19 mouse cellular contexts compared by ENCODE assay signal in the genomic region with DNA sequence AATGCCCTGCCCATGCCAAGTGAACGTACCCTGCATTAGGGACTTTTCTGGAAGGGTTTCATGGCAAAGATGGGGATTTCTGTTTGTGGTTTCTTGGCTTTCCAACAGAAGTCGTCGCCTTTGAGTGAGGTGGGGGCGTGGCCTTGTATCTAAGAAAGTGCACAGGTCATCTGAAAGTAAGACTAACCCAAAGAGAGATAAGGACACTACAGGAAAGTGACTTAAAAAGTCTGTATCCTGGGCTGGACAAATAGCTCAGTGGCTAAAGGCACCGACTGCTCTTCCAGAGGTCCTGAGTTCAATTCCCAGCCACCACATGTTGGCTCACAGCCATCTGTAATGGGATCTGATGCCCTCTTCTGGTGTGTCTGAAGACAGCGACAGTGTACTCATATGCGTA. TPM values are rescaled to one million over a fixed set of nuclear protein-coding genes. Genes with fewer than 3 reads are reported as not detected.
A peak's percentile ranks its signal among the peaks of the same experiment; 100 is the strongest.
DNase-seq lines count a peak whose midpoint lies in the region; ATAC-seq and TF ChIP-seq lines count a peak whose summit lies in the region.
"Had no signal": no experiment of that assay in that cellular context is flagged by ENCODE, and none has a peak within 500 bp of the region (broad histone marks: within the 10 kb centered on the region; RNA-seq: fewer than 3 reads in every experiment).

No protein-coding gene starts in this region.

- H3K27ac ChIP-seq in kidney, embryonic 16.5 days (ENCODE audit: low read length): peak overlapping the region; percentile 8; the same call in 1 of the 2 replicates
- H3K27ac ChIP-seq in limb, embryonic 13.5 days: peak overlapping the region; percentile 44; the same call in 1 of the 2 replicates
- H3K27ac ChIP-seq in liver, postnatal 0 days (ENCODE audit: low read depth): peak overlapping the region; percentile 91
- H3K27ac ChIP-seq: heart, embryonic 15.5 days; hindbrain, embryonic 12.5 days; neural tube, embryonic 13.5 days had no signal

- H3K4me1 ChIP-seq in kidney, embryonic 16.5 days (ENCODE audit: insufficient read depth, low read length): peaks cover 37% of the 10 kb centered on the region
- peaks cover 31% of the 10 kb centered on the region for H3K4me1 ChIP-seq in limb, embryonic 13.5 days
- H3K4me1 ChIP-seq in liver, postnatal 0 days (ENCODE audit: insufficient read depth): peaks cover 47% of the 10 kb centered on the region

- H3K27me3 ChIP-seq in kidney, embryonic 16.5 days (ENCODE audit: insufficient read depth, low read length): no peaks in the 10 kb centered on the region
- no peaks in the 10 kb centered on the region for H3K27me3 ChIP-seq in limb, embryonic 13.5 days
- no peaks in the 10 kb centered on the region for H3K27me3 ChIP-seq in liver, postnatal 0 days (ENCODE audit: insufficient read depth, low read length)
- H3K27me3 ChIP-seq: heart, embryonic 15.5 days; hindbrain, embryonic 12.5 days; neural tube, embryonic 13.5 days; Patski had no signal

- H3K9me3 ChIP-seq in kidney, embryonic 16.5 days (ENCODE audit: low read length): no peaks in the 10 kb centered on the region
- no peaks in the 10 kb centered on the region for H3K9me3 ChIP-seq in limb, embryonic 13.5 days
- no peaks in the 10 kb centered on the region for H3K9me3 ChIP-seq in liver, postnatal 0 days (ENCODE audit: low read length)
- H3K9me3 ChIP-seq: heart, embryonic 15.5 days; hindbrain, embryonic 12.5 days; neural tube, embryonic 13.5 days had no signal

- WGBS in kidney, embryonic 16.5 days: 69% methylated on average over 7 of the region's 7 CpGs
- WGBS in limb, embryonic 13.5 days: 84% methylated on average over 7 of the region's 7 CpGs
- WGBS in liver, postnatal 0 days (ENCODE audit: insufficient replicate concordance): 52% methylated on average over 7 of the region's 7 CpGs

- no peak for TF ChIP-seq CTCF in liver, postnatal 0 days (IDR thresholded peaks at IDR 0.05; ENCODE audit: low read depth)

- ATAC-seq in kidney, embryonic 16.5 days (ENCODE audit: low FRiP score, low TSS enrichment): no peak
- no peak for ATAC-seq in limb, embryonic 13.5 days (ENCODE audit: low FRiP score, low read depth)
- no peak for ATAC-seq in liver, postnatal 0 days
- ATAC-seq: activated CD4-positive, CD25-positive, alpha-beta regulatory T cell, adult 4 months; Patski had no signal

- no peak overlapping the region for H3K9ac ChIP-seq in kidney, embryonic 16.5 days (replicated peaks; ENCODE audit: low read length)
- no peak overlapping the region for H3K9ac ChIP-seq in limb, embryonic 13.5 days
- H3K9ac ChIP-seq in liver, postnatal 0 days (replicated peaks): 0 out of 2 replicates have a peak overlapping the region, but pooled peaks have one; percentile 26
- H3K9ac ChIP-seq: heart, embryonic 15.5 days; hindbrain, embryonic 12.5 days; neural tube, embryonic 13.5 days had no signal

- no peak for TF ChIP-seq EP300 in liver, postnatal 0 days (IDR thresholded peaks at IDR 0.05; ENCODE audit: low read depth)

- DNase-seq in kidney, adult 8-10 months: no peak
- DNase-seq in A20 (ENCODE audit: low read depth, low spot score): peak; percentile 30
- no peak for DNase-seq in liver, postnatal 0 days
- no peak for DNase-seq in urinary bladder, postnatal 14 days (ENCODE audit: low spot score)
- DNase-seq in adrenal gland, adult 2 months: no peak
- no peak for DNase-seq in right cerebral cortex, postnatal 10 days (ENCODE audit: low spot score in 2 of 2)
- DNase-seq: cerebellum, adult 9-10 months; heart, adult 18-20 months; lung, postnatal 10 days; right cerebral cortex, postnatal 14 days had no signal

- H3K4me3 ChIP-seq in kidney, embryonic 16.5 days (ENCODE audit: low read length): no peak overlapping the region
- H3K4me3 ChIP-seq in limb, embryonic 13.5 days: no peak overlapping the region
- H3K4me3 ChIP-seq in liver, postnatal 0 days (ENCODE audit: low read depth, low read length): no peak overlapping the region
- H3K4me3 ChIP-seq: heart, embryonic 15.5 days; hindbrain, embryonic 12.5 days; neural tube, embryonic 13.5 days had no signal

- H3K4me2 ChIP-seq in kidney, embryonic 16.5 days (replicated peaks; ENCODE audit: low read depth, low read length): no peak overlapping the region
- no peak overlapping the region for H3K4me2 ChIP-seq in limb, embryonic 13.5 days (replicated peaks)
- H3K4me2 ChIP-seq in liver, postnatal 0 days (ENCODE audit: low read depth, low read length): no peak overlapping the region
- H3K4me2 ChIP-seq: heart, embryonic 15.5 days; hindbrain, embryonic 12.5 days; neural tube, embryonic 13.5 days had no signal

- H3K36me3 ChIP-seq in kidney, embryonic 16.5 days (ENCODE audit: insufficient read depth, low read length): peaks cover 14% of the 10 kb centered on the region
- peaks cover 24% of the 10 kb centered on the region for H3K36me3 ChIP-seq in limb, embryonic 13.5 days
- H3K36me3 ChIP-seq in liver, postnatal 0 days (replicated peaks; ENCODE audit: insufficient read depth, low read length): peaks cover 23% of the 10 kb centered on the region

RNA-seq across cellular contexts. Expression of gene Sertad3, which starts 5.0 kb away (rescaled TPM):
- polyA plus RNA-seq in kidney, embryonic 16.5 days (2015; fragmentation: Nextera tagmentation; extraction: Ambion mirVana): 27.5 and 32.5 TPM in 2 replicates
- polyA plus RNA-seq in limb, embryonic 13.5 days (2015; fragmentation: Nextera tagmentation; extraction: Ambion mirVana): 33.6 and 36.3 TPM in 2 replicates
- 16.2 and 17.0 TPM in 2 replicates for polyA plus RNA-seq in liver, postnatal 0 days (2015; fragmentation: Nextera tagmentation; extraction: Ambion mirVana)
- total RNA-seq in adrenal gland, adult 2 months (2021): 10 to 100 TPM; 11.6 to 21.0 TPM
- 20.0 and 20.9 TPM in 2 replicates for polyA plus RNA-seq in adrenal gland, adult 2 months (2012; rRNA removed)

RNA-seq across cellular contexts. Expression of gene Sertad1, which starts 8.1 kb away (rescaled TPM):
- polyA plus RNA-seq in kidney, embryonic 16.5 days (2015; fragmentation: Nextera tagmentation; extraction: Ambion mirVana): 42.3 and 45.8 TPM in 2 replicates
- polyA plus RNA-seq in limb, embryonic 13.5 days (2015; fragmentation: Nextera tagmentation; extraction: Ambion mirVana): 37.8 and 39.2 TPM in 2 replicates
- polyA plus RNA-seq in liver, postnatal 0 days (2015; fragmentation: Nextera tagmentation; extraction: Ambion mirVana): 18.3 and 18.5 TPM in 2 replicates
- 10 to 100 TPM; 17.9 to 25.6 TPM for total RNA-seq in adrenal gland, adult 2 months (2021)
- 57.7 and 60.5 TPM in 2 replicates for polyA plus RNA-seq in adrenal gland, adult 2 months (2012; rRNA removed)

RNA-seq across cellular contexts. Expression of gene Prx, which starts 20.6 kb away (rescaled TPM):
- 4.9 and 5.1 TPM in 2 replicates for polyA plus RNA-seq in kidney, embryonic 16.5 days (2015; fragmentation: Nextera tagmentation; extraction: Ambion mirVana)
- polyA plus RNA-seq in limb, embryonic 13.5 days (2015; fragmentation: Nextera tagmentation; extraction: Ambion mirVana): 5.2 TPM in 2 replicates
- polyA plus RNA-seq in liver, postnatal 0 days (2015; fragmentation: Nextera tagmentation; extraction: Ambion mirVana): 0.25 and 0.28 TPM in 2 replicates
- total RNA-seq in adrenal gland, adult 2 months (2021): 1 to 10 TPM; 1.4 to 4.0 TPM
- polyA plus RNA-seq in adrenal gland, adult 2 months (2012; rRNA removed): 2.0 and 2.2 TPM in 2 replicates

RNA-seq across cellular contexts. Expression of gene Blvrb, which starts 30.8 kb away (rescaled TPM):
- 50.8 and 54.6 TPM in 2 replicates for polyA plus RNA-seq in kidney, embryonic 16.5 days (2015; fragmentation: Nextera tagmentation; extraction: Ambion mirVana)
- polyA plus RNA-seq in limb, embryonic 13.5 days (2015; fragmentation: Nextera tagmentation; extraction: Ambion mirVana): 38.9 and 46.3 TPM in 2 replicates
- polyA plus RNA-seq in liver, postnatal 0 days (2015; fragmentation: Nextera tagmentation; extraction: Ambion mirVana): 372 and 407 TPM in 2 replicates
- 10 to 100 TPM; 48.4 to 51.1 TPM for total RNA-seq in adrenal gland, adult 2 months (2021)
- polyA plus RNA-seq in adrenal gland, adult 2 months (2012; rRNA removed): 70.2 and 86.2 TPM in 2 replicates

RNA-seq across cellular contexts. Expression of gene Sptbn4, which starts 31.1 kb away (rescaled TPM):
- 0.31 and 0.40 TPM in 2 replicates for polyA plus RNA-seq in kidney, embryonic 16.5 days (2015; fragmentation: Nextera tagmentation; extraction: Ambion mirVana)
- polyA plus RNA-seq in limb, embryonic 13.5 days (2015; fragmentation: Nextera tagmentation; extraction: Ambion mirVana): 0.17 and 0.23 TPM in 2 replicates
- polyA plus RNA-seq in liver, postnatal 0 days (2015; fragmentation: Nextera tagmentation; extraction: Ambion mirVana): 0.02 and 0.18 TPM in 2 replicates
- 1 to 10 TPM; 1.5 to 1.9 TPM for total RNA-seq in adrenal gland, adult 2 months (2021)
- polyA plus RNA-seq in adrenal gland, adult 2 months (2012; rRNA removed): 0.84 and 2.3 TPM in 2 replicates
- total RNA-seq: gastrocnemius, adult 8-10 months; monocyte, adult 5-6 weeks had no signal

Comparison
In these comparisons a context has a peak if more than half of its experiments do, and no peak if none do; other contexts are left out.
1. H3K27ac ChIP-seq: peak in every context shown above with its lines; median percentile 91 in liver, postnatal 0 days; 44 in limb, embryonic 13.5 days; 8 in kidney, embryonic 16.5 days.